Mouse (Mus musculus) embryonic facial prominence, embryonic 15.5 days (tissue): ENCODE measurements around the gene Zfp36l2. TPM values are rescaled to one million over a fixed set of nuclear protein-coding genes. Genes with fewer than 3 reads are reported as not detected.
A peak's percentile ranks its signal among the peaks of the same experiment; 100 is the strongest.
"Not testable (repeated sequence)": the region's sequence is repeated elsewhere in the genome, so short reads cannot be mapped to it uniquely, and the experiment has no call there.

ENCODE experiments used
- ATAC-seq: fragments of 200-750 bp; cut with Nextera tagmentation; 2 replicates; pipeline ENCODE4 v1.8.0; 2017; ENCODE audit warnings: low read depth, moderate TSS enrichment; ENCODE audit not compliant: insufficient number of reproducible peaks, low FRiP score, low TSS enrichment
- H3K27ac ChIP-seq: fragments of 300-500 bp; sonication (generic); replicated peaks from 2 replicates; pipeline ENCODE4 v1.5.1; 2015; ENCODE audit warnings: mild to moderate bottlenecking, inconsistent platforms
- H3K27me3 ChIP-seq: fragments of 300-500 bp; sonication (generic); 2 replicates; pipeline ENCODE4 v1.6.1; 2015; ENCODE audit warnings: inconsistent platforms
- H3K36me3 ChIP-seq: fragments of 300-500 bp; sonication (generic); 2 replicates; pipeline ENCODE4 v1.6.1; 2015; ENCODE audit warnings: mild to moderate bottlenecking, inconsistent platforms
- H3K4me1 ChIP-seq: fragments of 300-500 bp; sonication (generic); 2 replicates; pipeline ENCODE4 v1.6.1; 2015; ENCODE audit warnings: inconsistent platforms
- H3K4me2 ChIP-seq: fragments of 300-500 bp; sonication (generic); replicated peaks from 2 replicates; pipeline ENCODE4 v1.6.1; 2015; ENCODE audit warnings: mild to moderate bottlenecking, inconsistent platforms
- H3K4me3 ChIP-seq: fragments of 300-500 bp; sonication (generic); replicated peaks from 2 replicates; pipeline ENCODE4 v1.5.1; 2015; ENCODE audit warnings: mild to moderate bottlenecking, inconsistent platforms
- H3K9ac ChIP-seq: fragments of 300-500 bp; sonication (generic); 2 replicates; pipeline ENCODE4 v1.6.1; 2015; ENCODE audit warnings: inconsistent platforms
- H3K9me3 ChIP-seq: fragments of 300-500 bp; sonication (generic); replicated peaks from 2 replicates; pipeline ENCODE4 v1.6.1; 2016; ENCODE audit warnings: inconsistent platforms
- WGBS: fragments of 180-500 bp; shearing (Covaris S2); methylation state at CpG from one replicate; pipeline ENCODE4 v1.1.7; 2015; 5-methylcytosine and 5-hydroxymethylcytosine counted together
- polyA plus RNA-seq: library from polyadenylated mRNA; unstranded; fragments of >200 nt; fragmentation: Nextera tagmentation; extraction: Ambion mirVana; gene quantifications from 2 replicates; pipeline ENCODE4 v1.2.1, GENCODE M21; 2015

Zfp36l2 gene
- polyA plus RNA-seq, 1 experiment from 2014 or later: 22.8 TPM

GRCm38 (mm10) chr17:84194282-84195002 is 6.7 kb upstream of the Zfp36l2 start:
- H3K4me3 ChIP-seq: no peak overlapping the region
- no peaks in the 10 kb centered on the region for H3K27me3 ChIP-seq
- H3K27ac ChIP-seq: no peak overlapping the region
- H3K4me2 ChIP-seq: no peak overlapping the region
- no peak for ATAC-seq
- WGBS: 70% methylated on average over 4 of the region's 4 CpGs
- H3K36me3 ChIP-seq: peaks cover 19% of the 10 kb centered on the region
- H3K4me1 ChIP-seq: peaks cover 28% of the 10 kb centered on the region
- no peaks in the 10 kb centered on the region for H3K9me3 ChIP-seq
- H3K9ac ChIP-seq: no peak overlapping the region

- H3K4me2 ChIP-seq: no peak overlapping the region
- H3K27me3 ChIP-seq: no peaks in the 10 kb centered on the region
- no peak overlapping the region for H3K27ac ChIP-seq
- peaks cover 19% of the 10 kb centered on the region for H3K36me3 ChIP-seq
- no peaks in the 10 kb centered on the region for H3K9me3 ChIP-seq
- no peak overlapping the region for H3K4me3 ChIP-seq
- WGBS: 87% methylated on average over 9 of the region's 9 CpGs
- no peak overlapping the region for H3K9ac ChIP-seq
- H3K4me1 ChIP-seq: peaks cover 38% of the 10 kb centered on the region
- ATAC-seq: no peak
Measured at GRCm38 (mm10) chr17:84193411-84193810, 5.7 kb upstream of the Zfp36l2 start.

GRCm38 (mm10) chr17:84191946-84192345 is 4.2 kb upstream of the Zfp36l2 start:
- H3K27me3 ChIP-seq: no peaks in the 10 kb centered on the region
- H3K36me3 ChIP-seq: peaks cover 19% of the 10 kb centered on the region
- no peak overlapping the region for H3K4me2 ChIP-seq
- 73% methylated on average over 4 of the region's 4 CpGs for WGBS
- H3K4me3 ChIP-seq: no peak overlapping the region
- H3K4me1 ChIP-seq: peaks cover 33% of the 10 kb centered on the region
- no peak overlapping the region for H3K9ac ChIP-seq
- no peaks in the 10 kb centered on the region for H3K9me3 ChIP-seq
- ATAC-seq: no peak
- H3K27ac ChIP-seq: 0 out of 2 replicates have a peak overlapping the region, but pooled peaks have one; percentile 48

- Histone ChIP-seq H3K4me3 (no peak overlapping the region), H3K9me3 (no peaks in the 10 kb centered on the region), H3K27me3 (no peaks in the 10 kb centered on the region), H3K27ac (0 out of 2 replicates have a peak overlapping the region, but pooled peaks have one; percentile 25), H3K4me1 (peaks cover 33% of the 10 kb centered on the region), H3K9ac (no peak overlapping the region), H3K4me2 (no peak overlapping the region), H3K36me3 (peaks cover 19% of the 10 kb centered on the region)
- no peak for ATAC-seq
- WGBS: 20% methylated on average over 8 of the region's 8 CpGs
Measured at GRCm38 (mm10) chr17:84190885-84191284, 3.1 kb upstream of the Zfp36l2 start.

GRCm38 (mm10) chr17:84189127-84189854 is 1.5 kb upstream of the Zfp36l2 start:
- peak overlapping the region; percentile 98 for H3K27ac ChIP-seq
- H3K9me3 ChIP-seq: no peaks in the 10 kb centered on the region
- WGBS: 73% methylated on average over 5 of the region's 5 CpGs
- ATAC-seq: no peak
- peaks cover 30% of the 10 kb centered on the region for H3K4me1 ChIP-seq
- peak overlapping the region; percentile 89 for H3K4me2 ChIP-seq
- H3K36me3 ChIP-seq: peaks cover 19% of the 10 kb centered on the region
- no peak overlapping the region for H3K9ac ChIP-seq
- peak overlapping the region; percentile 64; the same call in 1 of the 2 replicates for H3K4me3 ChIP-seq
- no peaks in the 10 kb centered on the region for H3K27me3 ChIP-seq

- no peaks in the 10 kb centered on the region for H3K27me3 ChIP-seq
- peaks cover 32% of the 10 kb centered on the region for H3K4me1 ChIP-seq
- peak overlapping the region; percentile 98 for H3K27ac ChIP-seq
- 3% methylated on average over 37 of the region's 38 CpGs for WGBS
- peaks cover 19% of the 10 kb centered on the region for H3K36me3 ChIP-seq
- peak overlapping the region; percentile 64 for H3K4me3 ChIP-seq
- peak overlapping the region; percentile 89 for H3K4me2 ChIP-seq
- no peaks in the 10 kb centered on the region for H3K9me3 ChIP-seq
- peak; percentile 81 for ATAC-seq
- peak overlapping the region; percentile 52 for H3K9ac ChIP-seq
Measured at GRCm38 (mm10) chr17:84188374-84188961, 721 bp upstream of the Zfp36l2 start.

GRCm38 (mm10) chr17:84187264-84187663 is 483 bp downstream of the Zfp36l2 start:
- H3K27ac ChIP-seq: peak overlapping the region; percentile 98
- H3K4me2 ChIP-seq: peak overlapping the region; percentile 89
- not testable (repeated sequence) for H3K36me3 ChIP-seq, H3K9me3 ChIP-seq, H3K27me3 ChIP-seq
- H3K4me1 ChIP-seq: peaks cover 44% of the 10 kb centered on the region
- peak overlapping the region; percentile 90 for H3K9ac ChIP-seq
- ATAC-seq: peak; percentile 53
- WGBS: under 1% methylated on average over 16 of the region's 37 CpGs
- peak overlapping the region; percentile 78 for H3K4me3 ChIP-seq

- peaks cover 50% of the 10 kb centered on the region for H3K4me1 ChIP-seq
- under 1% methylated on average over 72 of the region's 80 CpGs for WGBS
Measured at GRCm38 (mm10) chr17:84186451-84187202, 1.1 kb downstream of the Zfp36l2 start.

GRCm38 (mm10) chr17:84185581-84186450 is 1.9 kb downstream of the Zfp36l2 start:
- Histone ChIP-seq H3K27me3 (no peaks in the 10 kb centered on the region), H3K4me2 (peak overlapping the region; percentile 44), H3K27ac (peak overlapping the region; percentile 91), H3K9me3 (no peaks in the 10 kb centered on the region), H3K9ac (peak overlapping the region; percentile 90), H3K4me1 (peaks cover 54% of the 10 kb centered on the region), H3K36me3 (0 out of 2 replicates have a peak, but pooled peaks cover 4% of the 10 kb centered on the region), H3K4me3 (peak overlapping the region; percentile 78)
- under 1% methylated on average over 108 of the region's 108 CpGs for WGBS
- no peak for ATAC-seq

More at GRCm38 (mm10) chr17:84186451-84187202, 1.1 kb downstream of the Zfp36l2 start:
- H3K27ac ChIP-seq: peak overlapping the region; percentile 91
- ATAC-seq: no peak
- H3K9me3 ChIP-seq: no peaks in the 10 kb centered on the region
- H3K9ac ChIP-seq: peak overlapping the region; percentile 90
- H3K4me3 ChIP-seq: peak overlapping the region; percentile 78
- H3K27me3 ChIP-seq: no peaks in the 10 kb centered on the region
- H3K4me2 ChIP-seq: peak overlapping the region; percentile 44
- 0 out of 2 replicates have a peak, but pooled peaks cover 4% of the 10 kb centered on the region for H3K36me3 ChIP-seq

- no peaks in the 10 kb centered on the region for H3K36me3 ChIP-seq
- H3K9ac ChIP-seq: peak overlapping the region; percentile 90
- 2% methylated on average over 7 of the region's 7 CpGs for WGBS
- H3K9me3 ChIP-seq: no peaks in the 10 kb centered on the region
- peak overlapping the region; percentile 44 for H3K4me2 ChIP-seq
- no peaks in the 10 kb centered on the region for H3K27me3 ChIP-seq
- H3K4me3 ChIP-seq: peak overlapping the region; percentile 78
- ATAC-seq: no peak
- H3K4me1 ChIP-seq: peaks cover 54% of the 10 kb centered on the region
- H3K27ac ChIP-seq: peak overlapping the region; percentile 91
Measured at GRCm38 (mm10) chr17:84185011-84185411, 2.7 kb downstream of the Zfp36l2 start.
